In the genomic region with DNA sequence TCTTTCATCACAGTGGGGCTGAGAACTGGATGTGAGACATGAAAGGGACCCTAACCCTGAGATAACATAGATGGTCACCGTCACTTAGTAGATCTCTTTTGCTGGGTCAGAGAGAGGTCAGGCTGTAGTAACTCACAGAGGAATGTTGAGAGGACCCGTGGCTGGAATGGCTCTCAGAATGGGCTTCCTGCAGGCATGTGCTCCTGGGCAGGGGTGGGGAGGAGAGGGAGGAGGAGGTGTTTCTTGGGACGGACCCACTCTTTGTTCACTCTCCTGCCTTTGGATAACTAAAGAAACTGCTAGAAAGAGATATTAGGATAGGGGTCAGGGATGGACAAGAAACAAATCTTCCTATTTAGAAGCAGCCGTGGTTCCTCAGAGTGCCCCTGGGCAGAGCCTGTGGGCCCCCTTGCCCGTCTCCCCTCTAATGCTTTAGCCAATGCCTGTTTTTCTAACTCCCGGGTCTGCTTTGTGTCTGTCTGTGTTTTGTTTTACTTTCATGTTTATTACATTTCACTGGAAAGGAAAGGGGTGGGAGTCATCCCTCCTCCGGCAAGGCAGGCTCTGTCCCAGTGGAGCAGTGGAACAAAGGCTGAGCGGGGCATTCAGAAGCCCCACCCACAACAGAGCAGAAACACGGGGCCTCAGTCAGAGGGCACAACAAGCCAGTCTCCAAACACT, we compare ENCODE assay signal across 8 mouse cellular contexts. TPM values are rescaled to one million over a fixed set of nuclear protein-coding genes. Genes with fewer than 3 reads are reported as not detected.
DNase-seq lines count a peak whose midpoint lies in the region; ATAC-seq lines count a peak whose summit lies in the region.

No protein-coding gene starts in this region.

- no peak overlapping the region for H3K4me3 ChIP-seq in embryonic facial prominence, embryonic 10.5 days
- no peak overlapping the region for H3K4me3 ChIP-seq in hindbrain, embryonic 16.5 days (ENCODE audit: low read length)
- H3K4me3 ChIP-seq in liver, embryonic 13.5 days (replicated peaks): no peak overlapping the region

- no peaks in the 10 kb centered on the region for H3K27me3 ChIP-seq in embryonic facial prominence, embryonic 10.5 days (replicated peaks; ENCODE audit: low read depth, poor library complexity, severe bottlenecking)
- H3K27me3 ChIP-seq in hindbrain, embryonic 16.5 days (replicated peaks; ENCODE audit: control insufficient read depth, insufficient read depth, low read length): no peaks in the 10 kb centered on the region
- no peaks in the 10 kb centered on the region for H3K27me3 ChIP-seq in liver, embryonic 13.5 days

- H3K36me3 ChIP-seq in embryonic facial prominence, embryonic 10.5 days (replicated peaks): no peaks in the 10 kb centered on the region
- no peaks in the 10 kb centered on the region for H3K36me3 ChIP-seq in hindbrain, embryonic 16.5 days (ENCODE audit: control insufficient read depth, insufficient read depth, low read length)
- no peaks in the 10 kb centered on the region for H3K36me3 ChIP-seq in liver, embryonic 13.5 days

- peak; percentile 58; the same call in 1 of the 2 replicates for ATAC-seq in hindbrain, embryonic 16.5 days
- peak; percentile 29; the same call in 1 of the 2 replicates for ATAC-seq in liver, embryonic 13.5 days (ENCODE audit: low read depth)

- H3K27ac ChIP-seq in embryonic facial prominence, embryonic 10.5 days (replicated peaks): peak overlapping the region; percentile 78
- no peak overlapping the region for H3K27ac ChIP-seq in hindbrain, embryonic 16.5 days (ENCODE audit: low read depth, low read length)
- H3K27ac ChIP-seq in liver, embryonic 13.5 days: no peak overlapping the region

- peaks cover 28% of the 10 kb centered on the region for H3K4me1 ChIP-seq in embryonic facial prominence, embryonic 10.5 days
- peaks cover 3% of the 10 kb centered on the region for H3K4me1 ChIP-seq in hindbrain, embryonic 16.5 days (ENCODE audit: control insufficient read depth, insufficient read depth, low read depth, low read length)
- no peaks in the 10 kb centered on the region; the same call in 1 of the 2 replicates for H3K4me1 ChIP-seq in liver, embryonic 13.5 days (replicated peaks)

- H3K9me3 ChIP-seq in embryonic facial prominence, embryonic 10.5 days: no peaks in the 10 kb centered on the region
- no peaks in the 10 kb centered on the region for H3K9me3 ChIP-seq in hindbrain, embryonic 16.5 days (ENCODE audit: control insufficient read depth, low read length)
- no peaks in the 10 kb centered on the region for H3K9me3 ChIP-seq in liver, embryonic 13.5 days (replicated peaks)

- peak overlapping the region; percentile 18; the same call in 1 of the 2 replicates for H3K4me2 ChIP-seq in hindbrain, embryonic 16.5 days (ENCODE audit: low read length)
- no peak overlapping the region for H3K4me2 ChIP-seq in liver, embryonic 13.5 days

- 11% methylated on average over 9 of the region's 9 CpGs for WGBS in embryonic facial prominence, embryonic 10.5 days
- WGBS in hindbrain, embryonic 16.5 days: 9% methylated on average over 9 of the region's 9 CpGs
- WGBS in liver, embryonic 13.5 days (ENCODE audit: insufficient replicate concordance): 40% methylated on average over 9 of the region's 9 CpGs

- peak; percentile 53 for DNase-seq in embryonic facial prominence, embryonic 10.5 days (ENCODE audit: low spot score)
- DNase-seq in forelimb bud, embryonic 11.5 days (ENCODE audit: low read depth, low spot score): peak; percentile 35
- no peak for DNase-seq in liver, embryonic 13.5 days
- peak; percentile 36 for DNase-seq in ovary, postnatal 14 days (ENCODE audit: low spot score)
- no peak for DNase-seq in cerebellum, adult 8-10 months
- no peak for DNase-seq in right cerebral cortex, adult 18-20 months
- no peak for DNase-seq in adipocyte (ENCODE audit: low spot score)

- no peak overlapping the region for H3K9ac ChIP-seq in hindbrain, embryonic 16.5 days (ENCODE audit: low read depth, low read length)
- H3K9ac ChIP-seq in liver, embryonic 13.5 days: no peak overlapping the region

RNA-seq across cellular contexts. Expression of a gene that starts 58.9 kb away (rescaled TPM):
- 10.5 and 12.1 TPM in 2 replicates for polyA plus RNA-seq in embryonic facial prominence, embryonic 10.5 days (2016; fragmentation: Nextera tagmentation; extraction: Ambion mirVana)
- polyA plus RNA-seq in hindbrain, embryonic 16.5 days (2015; fragmentation: Nextera tagmentation; extraction: Ambion mirVana): 6.3 and 6.7 TPM in 2 replicates
- polyA plus RNA-seq in liver, embryonic 13.5 days (2015; fragmentation: Nextera tagmentation; extraction: Ambion mirVana): 13.6 and 15.6 TPM in 2 replicates

Comparison
In these comparisons a context has a peak if more than half of its experiments do, and no peak if none do; other contexts are left out.
1. DNase-seq: peak in embryonic facial prominence, embryonic 10.5 days (single experiment), forelimb bud, embryonic 11.5 days (single experiment) and ovary, postnatal 14 days (single experiment); none in liver, embryonic 13.5 days (single experiment), cerebellum, adult 8-10 months (single experiment), right cerebral cortex, adult 18-20 months (single experiment) and adipocyte (single experiment).